Comparison of ENCODE assay signal across 10 mouse cellular contexts in the genomic region with DNA sequence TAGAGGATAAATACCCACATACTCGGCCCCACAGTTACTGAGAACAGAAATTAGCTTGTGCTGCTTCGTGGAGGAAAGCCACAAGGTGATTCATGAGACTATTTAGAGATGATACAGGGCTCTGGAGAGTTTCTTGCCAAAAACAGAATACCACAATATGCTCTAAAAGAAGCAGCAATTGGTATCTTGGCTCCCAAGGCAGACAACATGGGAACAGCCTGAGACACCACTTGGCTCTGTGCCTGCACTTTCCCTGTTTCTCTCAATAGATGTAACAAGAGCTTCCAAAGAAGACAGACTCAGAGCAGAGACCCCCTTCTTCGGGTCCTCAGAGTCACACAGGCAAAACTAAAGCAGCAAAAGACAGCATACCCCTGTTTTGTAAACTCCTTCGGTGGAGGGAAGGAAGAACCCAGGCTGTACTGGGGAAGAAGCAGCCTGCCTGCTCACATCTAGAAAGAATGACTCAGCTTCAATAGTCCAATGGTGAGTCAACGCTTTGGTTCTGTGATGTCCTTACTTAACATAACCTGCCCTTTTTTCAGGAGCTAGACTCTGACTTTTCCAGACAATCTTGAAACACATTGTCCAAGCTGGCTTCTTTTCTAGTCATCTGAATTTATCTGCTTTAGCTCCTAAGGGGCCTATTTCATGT.
DNase-seq lines count a peak whose midpoint lies in the region; ATAC-seq and TF ChIP-seq lines count a peak whose summit lies in the region.
"Had no signal": no experiment of that assay in that cellular context is flagged by ENCODE, and none has a peak within 500 bp of the region (broad histone marks: within the 10 kb centered on the region; RNA-seq: fewer than 3 reads in every experiment).

No protein-coding gene starts in this region.

- H3K4me3 ChIP-seq in heart, embryonic 10.5 days: no peak overlapping the region
- no peak overlapping the region for H3K4me3 ChIP-seq in thymus, adult 2 months (ENCODE audit: control insufficient read depth, insufficient read depth, low read length)
- H3K4me3 ChIP-seq: lung, embryonic 15.5 days; stomach, embryonic 15.5 days had no signal

- no peaks in the 10 kb centered on the region for H3K36me3 ChIP-seq in heart, embryonic 10.5 days
- no peaks in the 10 kb centered on the region for H3K36me3 ChIP-seq in thymus, adult 2 months (ENCODE audit: control insufficient read depth, insufficient read depth, low read length)
- H3K36me3 ChIP-seq: lung, embryonic 15.5 days; stomach, embryonic 15.5 days had no signal

- ATAC-seq in frontal cortex, adult (ENCODE audit: low TSS enrichment): peak; percentile 86
- ATAC-seq in activated CD4-positive, CD25-positive, alpha-beta regulatory T cell, adult 4 months: no peak

- no peaks in the 10 kb centered on the region for H3K4me1 ChIP-seq in heart, embryonic 10.5 days
- no peaks in the 10 kb centered on the region for H3K4me1 ChIP-seq in thymus, adult 2 months (replicated peaks; ENCODE audit: control insufficient read depth, insufficient read depth, low read length)
- H3K4me1 ChIP-seq: lung, embryonic 15.5 days; stomach, embryonic 15.5 days had no signal

- H3K9me3 ChIP-seq in heart, embryonic 10.5 days: no peaks in the 10 kb centered on the region
- H3K9me3 ChIP-seq: lung, embryonic 15.5 days; stomach, embryonic 15.5 days had no signal

- H3K27ac ChIP-seq in heart, embryonic 10.5 days: no peak overlapping the region
- no peak overlapping the region for H3K27ac ChIP-seq in thymus, adult 2 months (ENCODE audit: control insufficient read depth, insufficient read depth, low read length)
- H3K27ac ChIP-seq: lung, embryonic 15.5 days; stomach, embryonic 15.5 days had no signal

- intact Hi-C loops in heart, postnatal 14 days (cut with DNase I): no loop called here

- peak; percentile 21 to 38 for DNase-seq in heart, postnatal 14 days
- no peak for DNase-seq in heart, embryonic 10.5 days (ENCODE audit: low spot score)
- peak; percentile 16 for DNase-seq in R1 (ENCODE audit: low read depth, low spot score)
- peak; percentile 68 to 90 for DNase-seq in left cerebral cortex, adult 9 months (ENCODE audit: low spot score in 2 of 2)
- no peak for DNase-seq in thymus, postnatal 25 days
- no peak for DNase-seq in thymus, adult 2 months

- no peak for TF ChIP-seq CTCF in thymus, adult 2 months (IDR thresholded peaks at IDR 0.05; ENCODE audit: borderline replicate concordance, control insufficient read depth, extremely low read depth, insufficient read depth, low read length, poor library complexity)

- H3K27me3 ChIP-seq in heart, embryonic 10.5 days (ENCODE audit: insufficient read depth, poor library complexity, severe bottlenecking): no peaks in the 10 kb centered on the region
- H3K27me3 ChIP-seq in thymus, adult 2 months (ENCODE audit: control insufficient read depth, insufficient read depth, low read length): no peaks in the 10 kb centered on the region
- H3K27me3 ChIP-seq: lung, embryonic 15.5 days; stomach, embryonic 15.5 days had no signal

- no peak for TF ChIP-seq POLR2A in thymus, adult 2 months (IDR thresholded peaks at IDR 0.05; ENCODE audit: control insufficient read depth, extremely low read depth, insufficient read depth, low read length, poor library complexity)

- WGBS in heart, embryonic 10.5 days: 79% methylated on average over 5 of the region's 5 CpGs
- 68% methylated on average over 5 of the region's 5 CpGs for WGBS in thymus, adult 2 months

Comparison
In these comparisons a context has a peak if more than half of its experiments do, and no peak if none do; other contexts are left out.
1. DNase-seq: peak in heart, postnatal 14 days (2 of 2), R1 (single experiment) and left cerebral cortex, adult 9 months (2 of 2); none in heart, embryonic 10.5 days (single experiment), thymus, postnatal 25 days (single experiment) and thymus, adult 2 months (single experiment).